Mouse (Mus musculus) midbrain, embryonic 11.5 days (tissue): ENCODE measurements around the gene Crybg1. TPM values are rescaled to one million over a fixed set of nuclear protein-coding genes. Genes with fewer than 3 reads are reported as not detected.
A peak's percentile ranks its signal among the peaks of the same experiment; 100 is the strongest.
"Not testable (repeated sequence)": the region's sequence is repeated elsewhere in the genome, so short reads cannot be mapped to it uniquely, and the experiment has no call there.

Experiments
- ATAC-seq: fragments of 200-750 bp; cut with Nextera tagmentation; 2 replicates; pipeline ENCODE4 v1.8.0; 2017; ENCODE audit warnings: moderate TSS enrichment, moderate library complexity; ENCODE audit not compliant: low FRiP score
- DNase-seq: peaks from one replicate; pipeline ENCODE4 v3.0.0; 2015; ENCODE audit warnings: low spot score; ENCODE audit errors: missing footprints
- H3K27ac ChIP-seq: fragments of 300-500 bp; sonication (generic); 2 replicates; pipeline ENCODE4 v1.5.1; 2014; ENCODE audit warnings: low read depth, low read length
- H3K27me3 ChIP-seq: fragments of 300-500 bp; sonication (generic); 2 replicates; pipeline ENCODE4 v1.6.1; 2014; ENCODE audit warnings: mild to moderate bottlenecking, low read length, moderate library complexity, mixed read lengths; ENCODE audit not compliant: control insufficient read depth, insufficient read depth
- H3K36me3 ChIP-seq: fragments of 300-500 bp; sonication (generic); 2 replicates; pipeline ENCODE4 v1.6.1; 2014; ENCODE audit warnings: mild to moderate bottlenecking, low read length, moderate library complexity, mixed read lengths; ENCODE audit not compliant: control insufficient read depth, insufficient read depth
- H3K4me1 ChIP-seq: fragments of 300-500 bp; sonication (generic); 2 replicates; pipeline ENCODE4 v1.6.1; 2014; ENCODE audit warnings: low read length; ENCODE audit not compliant: control insufficient read depth, insufficient read depth
- H3K4me2 ChIP-seq: fragments of 300-500 bp; sonication (generic); 2 replicates; pipeline ENCODE4 v1.6.1; 2014; ENCODE audit warnings: mild to moderate bottlenecking, moderate library complexity
- H3K4me3 ChIP-seq: fragments of 300-500 bp; sonication (generic); 2 replicates; pipeline ENCODE4 v1.5.1; 2014; ENCODE audit warnings: low read depth, low read length
- H3K9ac ChIP-seq: fragments of 300-500 bp; sonication (generic); 2 replicates; pipeline ENCODE4 v1.6.1; 2014; ENCODE audit warnings: low read length
- H3K9me3 ChIP-seq: fragments of 300-500 bp; sonication (generic); 2 replicates; pipeline ENCODE4 v1.6.1; 2016; ENCODE audit warnings: low read length; ENCODE audit not compliant: control insufficient read depth
- WGBS: fragments of 180-500 bp; shearing (Covaris S2); extraction: QIAGEN DNeasy Blood & Tissue Kit; methylation state at CpG from one replicate; pipeline ENCODE4 v1.1.7; 2014; 5-methylcytosine and 5-hydroxymethylcytosine counted together
- polyA plus RNA-seq: library from polyadenylated mRNA; unstranded; fragments of >200 nt; fragmentation: Nextera tagmentation; extraction: Ambion mirVana; gene quantifications from 2 replicates; pipeline ENCODE4 v1.2.1, GENCODE M21; 2014

Gene Crybg1
- polyA plus RNA-seq, 1 experiment from 2014 or later, result 0.27 TPM

DNA sequence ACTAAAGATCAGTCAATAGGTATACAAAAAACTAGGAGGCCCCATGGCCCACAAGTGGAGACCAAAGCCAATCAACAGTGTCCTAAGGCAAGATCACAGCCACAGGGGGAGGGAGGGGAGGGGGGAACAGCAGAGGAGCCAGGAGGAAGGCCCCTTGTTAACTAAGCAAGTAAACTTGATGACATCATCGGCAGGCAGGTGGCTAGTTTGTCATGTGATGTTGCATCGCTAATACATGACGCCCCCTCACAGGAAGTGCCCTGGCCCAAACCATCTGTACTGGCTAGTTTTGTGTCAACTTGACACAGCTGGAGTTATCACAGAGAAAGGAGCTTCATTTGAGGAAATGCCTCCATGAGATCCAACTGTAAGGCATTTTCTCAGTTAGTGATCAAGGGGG is 167.9 kb downstream of the Crybg1 start:
- H3K9me3 ChIP-seq, H3K27ac ChIP-seq, H3K4me3 ChIP-seq, H3K4me2 ChIP-seq, H3K9ac ChIP-seq, H3K36me3 ChIP-seq, DNase-seq, H3K27me3 ChIP-seq, H3K4me1 ChIP-seq, ATAC-seq: not testable (repeated sequence)
- WGBS, result 95% methylated on average over 3 of the region's 3 CpGs

- Histone ChIP-seq H3K4me2 (no peak overlapping the region), H3K27ac (no peak overlapping the region), H3K36me3 (no peaks in the 10 kb centered on the region), H3K9me3 (no peaks in the 10 kb centered on the region), H3K9ac (no peak overlapping the region), H3K4me1 (no peaks in the 10 kb centered on the region), H3K4me3 (no peak overlapping the region), H3K27me3 (no peaks in the 10 kb centered on the region)
- WGBS, result 85% methylated on average over 1 of the region's 1 CpGs
- DNase-seq (no peak), ATAC-seq (no peak)
These were observed 168.6 kb downstream of the Crybg1 start for GRCm38 (mm10) chr10:43980080-43980479.

DNA sequence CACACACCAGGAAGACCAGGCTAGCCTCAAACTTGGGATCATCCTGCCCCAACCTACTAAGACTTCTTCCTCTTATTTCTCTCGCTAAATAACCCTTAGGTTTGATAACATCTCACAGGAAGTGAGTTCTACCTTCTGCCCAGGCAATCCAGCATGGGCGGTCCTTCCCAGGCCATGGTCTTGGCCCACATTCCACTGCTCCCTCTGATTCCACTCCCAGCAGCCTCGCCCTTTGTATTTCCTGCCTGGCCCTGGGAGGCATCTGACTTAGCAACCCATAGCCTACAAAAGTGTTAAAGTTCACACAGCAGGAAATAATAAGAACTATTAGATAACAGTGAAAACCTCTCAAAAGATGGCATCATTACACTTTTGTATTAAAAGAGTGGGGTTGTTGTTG is 171.3 kb downstream of the Crybg1 start:
- Histone ChIP-seq H3K4me1 (no peaks in the 10 kb centered on the region), H3K27me3 (no peaks in the 10 kb centered on the region), H3K9me3 (no peaks in the 10 kb centered on the region), H3K4me3 (no peak overlapping the region), H3K9ac (no peak overlapping the region), H3K36me3 (no peaks in the 10 kb centered on the region), H3K27ac (no peak overlapping the region), H3K4me2 (no peak overlapping the region)
- WGBS, result 77% methylated on average over 3 of the region's 3 CpGs
- DNase-seq (no peak), ATAC-seq (no peak)

GRCm38 (mm10) chr10:43973244-43973643 is 175.4 kb downstream of the Crybg1 start:
- Histone ChIP-seq H3K36me3 (no peaks in the 10 kb centered on the region), H3K27me3 (no peaks in the 10 kb centered on the region), H3K9ac (no peak overlapping the region), H3K4me1 (no peaks in the 10 kb centered on the region), H3K4me2 (no peak overlapping the region), H3K4me3 (no peak overlapping the region), H3K9me3 (no peaks in the 10 kb centered on the region), H3K27ac (no peak overlapping the region)
- WGBS, result 64% methylated on average over 2 of the region's 2 CpGs
- no peak for ATAC-seq
- no peak for DNase-seq

DNA sequence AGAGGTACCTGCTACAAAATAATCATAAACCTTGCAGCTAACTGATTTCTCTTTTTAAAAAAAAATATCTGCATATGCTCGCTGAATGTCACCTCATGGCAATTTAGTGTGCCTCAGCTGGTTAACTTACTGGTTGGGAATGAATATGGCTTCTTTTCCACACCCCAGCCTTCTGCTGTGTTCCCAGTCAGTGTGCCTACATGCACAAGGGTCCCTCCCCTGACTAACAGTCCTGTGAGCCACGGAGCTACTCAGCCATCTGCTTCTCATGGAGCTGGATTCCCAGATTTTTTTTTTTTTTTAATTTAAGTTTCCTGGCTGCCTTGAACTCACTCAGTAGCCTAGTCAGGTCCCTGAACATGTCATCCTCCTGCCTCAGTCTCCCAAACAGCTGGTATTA is 183.7 kb downstream of the Crybg1 start:
- Histone ChIP-seq H3K36me3 (no peaks in the 10 kb centered on the region), H3K9ac (no peak overlapping the region), H3K4me1 (no peaks in the 10 kb centered on the region), H3K27me3 (no peaks in the 10 kb centered on the region), H3K4me2 (no peak overlapping the region), H3K9me3 (no peaks in the 10 kb centered on the region), H3K4me3 (no peak overlapping the region), H3K27ac (no peak overlapping the region)
- WGBS, result 70% methylated on average over 2 of the region's 2 CpGs
- no peak for ATAC-seq
- no peak for DNase-seq

GRCm38 (mm10) chr10:43953942-43954341 is 194.7 kb downstream of the Crybg1 start:
- DNase-seq (peak; percentile 95), ATAC-seq (peak; percentile 40; the same call in 1 of the 2 replicates)
- H3K36me3 ChIP-seq, result no peaks in the 10 kb centered on the region
- no peak overlapping the region for H3K9ac ChIP-seq
- H3K27ac ChIP-seq, result no peak overlapping the region
- H3K4me2 ChIP-seq, result no peak overlapping the region
- H3K27me3 ChIP-seq, result no peaks in the 10 kb centered on the region
- no peaks in the 10 kb centered on the region for H3K9me3 ChIP-seq
- no peaks in the 10 kb centered on the region for H3K4me1 ChIP-seq
- no peak overlapping the region for H3K4me3 ChIP-seq

DNA sequence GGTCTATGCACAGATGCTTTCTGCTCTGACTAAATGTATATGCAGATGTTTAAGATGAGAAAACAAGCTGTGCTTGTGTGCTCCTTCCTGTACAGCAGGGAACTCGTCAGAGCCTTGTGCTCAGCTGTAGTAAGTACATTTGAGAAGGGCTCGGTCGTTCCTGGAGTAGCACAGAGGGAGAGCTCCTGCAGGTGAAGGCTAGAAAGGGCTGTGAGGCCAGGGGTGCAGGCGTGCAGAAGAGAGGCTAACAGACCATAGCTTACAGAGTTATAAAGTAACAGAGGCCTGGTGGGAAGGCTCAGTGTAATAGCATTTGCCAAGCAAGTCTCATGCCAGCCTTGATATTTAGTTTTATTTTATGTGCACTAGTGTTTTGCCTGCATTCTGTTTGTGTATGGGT is 203.2 kb downstream of the Crybg1 start:
- H3K4me1 ChIP-seq, result peaks cover 3% of the 10 kb centered on the region; the same call in 1 of the 2 replicates
- ATAC-seq (no peak), DNase-seq (no peak)
- 82% methylated on average over 4 of the region's 4 CpGs for WGBS
- H3K36me3 ChIP-seq, result no peaks in the 10 kb centered on the region
- no peaks in the 10 kb centered on the region for H3K27me3 ChIP-seq
- no peaks in the 10 kb centered on the region for H3K9me3 ChIP-seq
- H3K9ac ChIP-seq, result no peak overlapping the region
- H3K4me3 ChIP-seq, result no peak overlapping the region
- H3K4me2 ChIP-seq, result no peak overlapping the region
- H3K27ac ChIP-seq, result no peak overlapping the region

GRCm38 (mm10) chr10:43943736-43944135 is 204.9 kb downstream of the Crybg1 start:
- DNase-seq (no peak), ATAC-seq (peak; percentile 54; the same call in 1 of the 2 replicates)
- Histone ChIP-seq H3K9ac (no peak overlapping the region), H3K4me1 (peaks cover 3% of the 10 kb centered on the region; the same call in 1 of the 2 replicates), H3K4me3 (no peak overlapping the region), H3K9me3 (no peaks in the 10 kb centered on the region), H3K4me2 (no peak overlapping the region), H3K27me3 (no peaks in the 10 kb centered on the region), H3K27ac (no peak overlapping the region), H3K36me3 (no peaks in the 10 kb centered on the region)
- 32% methylated on average over 4 of the region's 4 CpGs for WGBS

DNA sequence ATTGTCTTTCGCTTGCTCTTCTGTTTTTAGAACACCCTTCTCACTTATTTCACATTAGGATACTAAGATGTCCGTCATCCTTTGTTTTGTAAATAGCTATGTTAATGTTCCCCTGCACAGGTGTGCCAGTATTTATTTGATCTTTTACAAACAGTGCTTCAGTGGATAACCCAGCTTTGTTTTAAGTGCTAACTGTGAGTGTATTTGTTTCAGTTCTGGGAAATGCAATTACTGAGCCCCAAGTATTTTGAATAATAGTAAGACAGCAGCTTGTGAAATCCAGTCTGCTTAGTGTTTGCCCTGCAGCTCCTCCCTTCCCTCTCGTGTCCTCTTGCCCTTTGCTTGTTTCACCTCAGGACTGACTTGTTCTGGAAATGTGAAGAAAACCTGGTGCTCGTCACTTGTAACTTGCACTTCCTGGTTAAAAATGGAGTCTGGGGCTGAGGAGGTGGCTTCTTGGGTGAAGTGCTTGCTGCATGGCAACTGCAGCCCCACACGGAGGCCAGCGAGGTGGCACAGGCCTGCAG is 209.5 kb downstream of the Crybg1 start:
- no peaks in the 10 kb centered on the region for H3K36me3 ChIP-seq
- 90% methylated on average over 6 of the region's 6 CpGs for WGBS
- no peak overlapping the region for H3K9ac ChIP-seq

More for the DNA sequence above, 209.5 kb downstream of the Crybg1 start:
- peaks cover 3% of the 10 kb centered on the region; the same call in 1 of the 2 replicates for H3K4me1 ChIP-seq
- H3K27me3 ChIP-seq, result no peaks in the 10 kb centered on the region
- DNase-seq (no peak), ATAC-seq (no peak)
- no peak overlapping the region for H3K27ac ChIP-seq
- H3K4me2 ChIP-seq, result no peak overlapping the region
- no peaks in the 10 kb centered on the region for H3K9me3 ChIP-seq
- no peak overlapping the region for H3K4me3 ChIP-seq
